Mouse (Mus musculus): ENCODE data around the gene Kmo. TPM values are rescaled to one million over a fixed set of nuclear protein-coding genes. Genes with fewer than 3 reads are reported as not detected.

Kmo gene
- polyA plus RNA-seq, 1 experiment from 2014 or later = 0.11 TPM

DNA sequence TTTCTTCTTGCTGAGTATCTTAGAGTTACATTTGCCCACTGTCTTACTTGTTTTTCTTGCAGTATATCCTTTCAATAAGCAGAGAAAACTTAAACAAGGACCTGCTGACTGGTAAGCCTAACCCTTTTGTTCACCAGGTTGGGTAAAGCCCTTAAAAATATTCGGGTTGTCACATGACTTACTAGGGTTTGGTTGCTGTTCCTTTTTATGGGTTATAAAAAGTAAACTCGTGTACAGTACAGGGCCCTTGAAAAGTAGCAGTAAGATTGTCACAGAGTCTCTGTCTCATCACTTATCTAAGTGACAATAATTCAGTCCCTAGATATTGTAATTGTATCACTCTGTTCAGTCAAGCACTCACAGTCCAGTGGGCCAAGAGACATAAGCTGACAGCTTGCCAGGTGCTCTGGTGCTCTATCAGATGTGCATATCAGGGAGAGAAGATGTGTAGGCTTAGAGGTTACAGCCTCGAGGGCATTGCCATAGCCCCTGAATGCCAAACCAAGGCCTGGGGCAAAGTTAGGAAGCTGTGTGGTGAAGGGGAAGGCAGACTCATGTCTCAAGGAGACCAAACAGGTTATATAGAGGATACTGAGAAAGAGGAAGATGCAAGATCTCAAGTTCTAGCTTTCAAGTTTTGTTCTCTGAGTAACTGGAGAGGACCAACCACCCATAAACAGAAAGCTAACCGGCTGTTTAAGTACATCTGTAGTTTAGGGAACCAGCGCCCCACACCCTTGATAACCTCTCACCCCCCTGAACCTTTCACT lies 23.5 kb downstream of the Kmo start:
- 66% methylated on average over 5 of the region's 5 CpGs for WGBS
- no peaks in the 10 kb centered on the region for H3K27me3 ChIP-seq (ENCODE audit: insufficient read depth, poor library complexity, severe bottlenecking)
- H3K36me3 ChIP-seq = no peaks in the 10 kb centered on the region
- no peak for DNase-seq (ENCODE audit: low spot score)
- no peaks in the 10 kb centered on the region for H3K4me1 ChIP-seq
- no peaks in the 10 kb centered on the region for H3K9me3 ChIP-seq
- H3K4me3 ChIP-seq = no peak overlapping the region
- no peak overlapping the region for H3K27ac ChIP-seq

DNA sequence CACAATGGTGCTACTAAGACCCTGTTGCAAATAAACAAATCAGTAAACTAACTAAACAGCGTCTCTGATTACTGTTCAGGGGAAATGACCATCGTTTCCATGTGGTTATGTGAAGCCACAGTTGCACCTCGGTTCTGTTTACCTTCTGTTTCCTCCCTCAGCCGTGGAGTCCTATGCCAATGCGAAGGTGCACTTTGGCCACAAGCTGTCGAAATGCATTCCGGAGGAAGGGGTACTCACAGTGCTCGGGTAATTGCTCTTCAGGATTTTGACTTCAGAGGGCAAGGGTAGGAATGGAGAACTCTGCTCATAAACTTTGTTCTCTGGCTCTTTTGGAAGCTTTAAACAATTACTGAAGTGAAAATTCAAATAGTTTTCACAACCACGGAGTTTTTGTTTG lies 26.8 kb downstream of the Kmo start:
- 71% methylated on average over 9 of the region's 9 CpGs for WGBS
- H3K4me3 ChIP-seq = no peak overlapping the region
- H3K4me1 ChIP-seq = no peaks in the 10 kb centered on the region
- no peaks in the 10 kb centered on the region for H3K36me3 ChIP-seq
- DNase-seq (ENCODE audit: low spot score) = no peak
- H3K27me3 ChIP-seq (ENCODE audit: insufficient read depth, poor library complexity, severe bottlenecking) = no peaks in the 10 kb centered on the region
- no peaks in the 10 kb centered on the region for H3K9me3 ChIP-seq
- H3K27ac ChIP-seq = no peak overlapping the region

DNA sequence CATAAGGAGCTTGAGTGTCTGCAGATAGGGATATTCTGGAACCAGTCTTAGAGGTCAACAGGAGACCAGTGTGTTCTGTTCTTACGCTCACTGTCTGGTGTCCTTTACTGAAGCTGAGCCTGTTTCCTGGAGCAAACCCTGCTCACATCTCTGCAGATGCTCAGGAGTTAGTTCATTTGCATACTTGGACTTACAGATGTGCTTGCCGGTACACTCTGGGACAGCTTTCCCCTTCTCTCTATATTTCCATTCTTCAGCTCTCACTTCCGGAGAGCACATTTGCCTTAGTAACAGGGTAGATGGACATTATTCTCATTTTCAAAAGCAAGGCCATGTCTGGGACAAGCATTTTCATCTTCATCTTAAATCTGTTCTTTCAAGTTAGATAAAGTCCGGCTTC lies 28.4 kb downstream of the Kmo start:
- Histone ChIP-seq H3K4me3 (no peak overlapping the region), H3K27me3 (ENCODE audit: insufficient read depth, poor library complexity, severe bottlenecking) (no peaks in the 10 kb centered on the region)
- WGBS = 85% methylated on average over 4 of the region's 4 CpGs

DNA sequence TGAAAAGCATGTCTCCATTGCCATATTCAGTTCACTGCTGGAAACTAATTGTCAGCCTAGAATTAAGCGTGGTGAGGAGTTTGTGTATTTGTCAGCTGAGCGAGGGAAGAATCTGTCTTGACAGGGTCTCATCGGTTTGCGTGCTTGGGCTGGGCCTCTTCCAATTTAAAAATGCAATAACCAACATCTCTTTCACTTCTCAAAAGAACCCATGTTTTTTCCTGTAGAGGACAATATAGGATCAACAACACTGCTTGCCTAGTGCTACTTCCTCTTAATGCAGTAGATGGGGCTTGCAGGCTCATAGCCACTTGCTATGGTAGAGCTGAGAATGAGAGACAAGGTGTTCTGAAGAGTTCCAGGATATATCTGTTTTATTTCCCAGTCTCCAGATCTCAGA lies 39.7 kb downstream of the Kmo start:
- H3K4me3 ChIP-seq = no peak overlapping the region
- WGBS = 91% methylated on average over 4 of the region's 4 CpGs

More for the DNA sequence above, 28.4 kb downstream of the Kmo start:
- Histone ChIP-seq H3K9me3 (no peaks in the 10 kb centered on the region), H3K36me3 (no peaks in the 10 kb centered on the region), H3K27ac (no peak overlapping the region), H3K4me1 (no peaks in the 10 kb centered on the region)
- no peak for DNase-seq (ENCODE audit: low spot score)

DNA sequence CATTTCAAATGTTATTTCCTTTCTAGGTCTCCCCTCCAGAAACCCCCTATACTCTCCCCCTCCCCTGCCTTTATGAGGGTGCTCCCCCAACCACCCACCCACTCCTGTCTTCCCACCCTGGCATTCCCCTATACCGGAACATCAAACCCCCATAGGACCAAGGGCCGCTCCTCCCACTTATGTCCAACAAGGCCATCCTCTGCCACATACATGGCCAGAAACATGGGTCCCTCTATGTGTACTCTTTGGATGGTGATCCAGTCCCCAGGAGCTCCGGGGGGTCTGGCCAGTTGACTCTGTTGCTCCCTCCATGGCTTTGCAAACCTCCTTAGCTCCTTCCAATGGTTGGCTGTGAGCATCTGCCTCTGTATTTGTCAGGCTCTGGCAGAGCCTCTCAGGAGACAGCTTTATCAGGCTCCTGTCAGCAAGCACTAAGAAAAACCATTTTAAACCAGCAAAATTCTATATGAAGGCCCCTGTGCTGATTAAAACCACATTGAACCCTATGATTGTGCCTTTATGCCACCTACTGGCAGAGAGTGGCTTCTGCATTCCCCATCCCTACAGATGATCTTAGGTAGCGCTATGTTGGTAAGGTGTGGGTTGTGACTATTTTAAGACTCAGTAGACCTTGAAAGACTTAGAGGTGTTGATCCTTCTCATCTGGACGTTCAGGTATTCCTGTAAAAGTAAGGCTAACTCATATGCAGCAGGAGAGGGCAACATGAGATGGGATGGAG lies 48.7 kb downstream of the Kmo start:
- Histone ChIP-seq H3K27me3 (ENCODE audit: insufficient read depth, poor library complexity, severe bottlenecking) (no peaks in the 10 kb centered on the region), H3K4me3 (no peak overlapping the region), H3K36me3 (no peaks in the 10 kb centered on the region), H3K27ac (no peak overlapping the region), H3K4me1 (no peaks in the 10 kb centered on the region), H3K9me3 (no peaks in the 10 kb centered on the region)
- no peak for DNase-seq (ENCODE audit: low spot score)
- whole genome bisulfite sequencing = 67% methylated on average over 5 of the region's 5 CpGs

More for the DNA sequence above, 39.7 kb downstream of the Kmo start:
- H3K27me3 ChIP-seq (ENCODE audit: insufficient read depth, poor library complexity, severe bottlenecking) = no peaks in the 10 kb centered on the region
- H3K4me1 ChIP-seq = no peaks in the 10 kb centered on the region
- no peak for DNase-seq (ENCODE audit: low spot score)
- no peak overlapping the region for H3K27ac ChIP-seq
- H3K36me3 ChIP-seq = no peaks in the 10 kb centered on the region
- H3K9me3 ChIP-seq = no peaks in the 10 kb centered on the region

DNA sequence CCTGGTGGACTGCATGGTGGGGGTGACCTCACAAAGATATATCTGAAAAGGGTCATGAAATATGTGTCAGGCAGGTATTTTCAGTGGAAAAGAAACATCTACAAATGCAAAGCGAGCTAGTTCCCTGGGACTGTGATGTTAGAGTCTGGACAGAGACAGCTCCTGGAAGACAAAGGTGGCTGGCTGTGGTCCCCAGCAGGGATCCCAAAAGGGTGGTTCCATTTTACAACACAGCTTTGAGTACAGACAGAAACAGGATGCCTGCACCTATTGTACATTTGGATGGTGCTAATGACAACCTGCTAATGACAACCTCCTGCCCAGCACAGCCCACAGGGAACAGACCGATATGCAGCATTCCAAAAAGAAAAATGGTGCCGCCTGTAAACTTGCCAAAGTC lies 49.3 kb downstream of the Kmo start:
- H3K27me3 ChIP-seq (ENCODE audit: insufficient read depth, poor library complexity, severe bottlenecking) = no peaks in the 10 kb centered on the region
- no peak overlapping the region for H3K4me3 ChIP-seq
- whole genome bisulfite sequencing = 93% methylated on average over 3 of the region's 3 CpGs
- no peak for DNase-seq (ENCODE audit: low spot score)
- H3K4me1 ChIP-seq = no peaks in the 10 kb centered on the region
- no peak overlapping the region for H3K27ac ChIP-seq
- no peaks in the 10 kb centered on the region for H3K9me3 ChIP-seq
- H3K36me3 ChIP-seq = no peaks in the 10 kb centered on the region

DNA sequence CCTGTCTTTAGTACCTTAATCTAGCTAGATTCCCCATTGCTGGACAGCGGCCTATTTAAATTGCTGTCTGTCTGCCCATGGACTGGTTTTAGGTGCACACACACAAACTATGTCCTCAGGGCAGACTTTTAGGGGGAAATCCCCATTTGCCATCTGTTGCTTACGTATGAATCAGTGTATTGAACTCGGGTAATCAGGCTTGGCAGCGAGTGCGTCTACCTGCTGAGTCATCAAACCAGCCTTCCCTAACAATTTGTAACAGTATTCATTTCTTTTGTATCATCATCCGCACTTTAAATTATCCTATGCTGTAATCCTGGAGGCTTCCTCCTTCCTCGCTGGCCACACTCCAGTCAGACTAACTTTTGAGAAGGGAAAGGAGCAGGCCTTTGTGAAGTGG lies 49.9 kb downstream of the Kmo start:
- H3K4me1 ChIP-seq = no peaks in the 10 kb centered on the region
- 87% methylated on average over 7 of the region's 7 CpGs for WGBS
- no peaks in the 10 kb centered on the region for H3K27me3 ChIP-seq (ENCODE audit: insufficient read depth, poor library complexity, severe bottlenecking)
- no peak overlapping the region for H3K4me3 ChIP-seq
- no peak for DNase-seq (ENCODE audit: low spot score)
- no peaks in the 10 kb centered on the region for H3K36me3 ChIP-seq
- no peak overlapping the region for H3K27ac ChIP-seq
- H3K9me3 ChIP-seq = no peaks in the 10 kb centered on the region

DNA sequence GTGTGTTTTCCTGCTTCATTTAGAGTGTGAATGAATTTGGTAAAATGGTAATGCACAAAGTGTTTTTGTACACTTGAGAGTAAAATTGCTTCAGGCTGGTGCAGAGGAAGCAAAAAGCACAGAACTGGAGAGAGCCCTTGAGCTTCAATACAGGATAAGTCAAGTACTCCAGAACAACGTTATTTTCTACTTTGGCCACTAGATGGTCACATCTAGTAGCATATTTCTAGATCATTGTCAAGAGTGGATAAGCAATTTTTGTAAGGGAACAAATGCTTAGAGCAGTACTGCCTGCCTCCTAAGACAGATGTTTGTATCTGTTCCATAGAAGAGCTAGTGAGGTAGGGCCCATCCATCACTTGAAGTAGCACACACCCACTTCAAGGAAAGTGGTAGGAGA lies 51.4 kb downstream of the Kmo start:
- WGBS = 23% methylated on average over 1 of the region's 1 CpGs
- Histone ChIP-seq H3K27ac (no peak overlapping the region), H3K9me3 (no peaks in the 10 kb centered on the region), H3K36me3 (no peaks in the 10 kb centered on the region), H3K4me3 (no peak overlapping the region), H3K4me1 (no peaks in the 10 kb centered on the region), H3K27me3 (ENCODE audit: insufficient read depth, poor library complexity, severe bottlenecking) (no peaks in the 10 kb centered on the region)
- no peak for DNase-seq (ENCODE audit: low spot score)

DNA sequence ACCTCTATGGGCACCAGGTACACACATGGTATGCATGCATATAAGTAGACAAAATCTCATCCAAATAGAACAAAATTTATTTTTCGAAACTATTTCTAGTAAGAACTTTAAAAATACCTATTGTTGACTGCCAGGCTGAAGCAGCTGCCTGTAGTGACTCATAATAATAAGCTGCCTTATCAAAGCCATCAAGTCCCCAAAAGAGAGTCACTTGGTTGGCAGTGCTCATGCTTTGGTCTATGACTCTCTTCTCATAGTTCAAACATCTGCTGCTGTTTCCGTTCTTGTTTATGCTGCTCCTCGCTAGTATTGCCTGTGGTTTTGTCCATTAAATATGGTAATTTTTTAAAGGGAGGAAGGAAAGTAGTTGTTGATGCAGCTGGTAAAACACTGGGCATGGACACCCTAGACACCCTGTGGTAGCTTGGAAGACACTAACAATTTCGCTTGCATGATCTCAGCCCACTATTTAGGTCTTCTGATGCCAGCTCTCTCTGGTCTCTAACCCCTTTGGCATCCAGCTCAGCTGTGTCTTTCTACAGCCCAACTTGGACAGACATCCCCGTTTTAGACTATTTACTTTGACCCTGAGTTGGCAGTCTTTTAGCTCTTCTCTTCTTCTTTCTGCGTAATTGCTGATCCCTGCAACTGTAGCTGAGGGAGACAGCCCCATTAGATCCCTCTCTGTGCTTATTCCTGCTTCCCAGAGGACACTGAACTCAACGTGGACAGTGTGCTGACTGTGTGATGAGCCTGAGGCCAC lies 53.6 kb downstream of the Kmo start:
- no peaks in the 10 kb centered on the region for H3K27me3 ChIP-seq (ENCODE audit: insufficient read depth, poor library complexity, severe bottlenecking)
- WGBS = 81% methylated on average over 7 of the region's 7 CpGs
- peak; percentile 51 for DNase-seq (ENCODE audit: low spot score)
- no peaks in the 10 kb centered on the region for H3K36me3 ChIP-seq
- H3K9me3 ChIP-seq = no peaks in the 10 kb centered on the region
- no peak overlapping the region for H3K27ac ChIP-seq
- no peaks in the 10 kb centered on the region for H3K4me1 ChIP-seq
- H3K4me3 ChIP-seq = no peak overlapping the region

DNA sequence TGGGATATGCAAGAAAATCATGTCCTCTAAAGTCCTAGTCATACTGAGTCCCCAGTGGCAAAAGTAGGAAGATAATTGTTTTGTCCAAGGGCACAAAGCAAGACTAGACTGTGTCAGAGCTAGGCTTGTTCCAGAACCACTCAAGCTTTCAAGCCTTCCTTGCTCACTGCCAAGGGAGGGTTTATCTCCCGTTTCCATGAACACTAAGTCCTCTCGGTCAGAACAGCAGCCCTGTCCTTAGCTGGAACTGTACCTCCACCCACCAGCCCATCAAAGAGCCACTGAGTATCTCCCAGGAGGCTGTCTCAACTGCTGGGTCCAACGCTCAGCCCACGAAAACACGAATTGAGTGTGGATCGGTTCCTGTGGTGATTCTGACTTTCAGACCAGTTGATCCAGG lies 54.9 kb downstream of the Kmo start:
- Histone ChIP-seq H3K27ac (no peak overlapping the region), H3K9me3 (no peaks in the 10 kb centered on the region), H3K36me3 (no peaks in the 10 kb centered on the region), H3K4me1 (no peaks in the 10 kb centered on the region), H3K27me3 (ENCODE audit: insufficient read depth, poor library complexity, severe bottlenecking) (no peaks in the 10 kb centered on the region), H3K4me3 (no peak overlapping the region)
- WGBS = 75% methylated on average over 6 of the region's 6 CpGs
- no peak for DNase-seq (ENCODE audit: low spot score)

DNA sequence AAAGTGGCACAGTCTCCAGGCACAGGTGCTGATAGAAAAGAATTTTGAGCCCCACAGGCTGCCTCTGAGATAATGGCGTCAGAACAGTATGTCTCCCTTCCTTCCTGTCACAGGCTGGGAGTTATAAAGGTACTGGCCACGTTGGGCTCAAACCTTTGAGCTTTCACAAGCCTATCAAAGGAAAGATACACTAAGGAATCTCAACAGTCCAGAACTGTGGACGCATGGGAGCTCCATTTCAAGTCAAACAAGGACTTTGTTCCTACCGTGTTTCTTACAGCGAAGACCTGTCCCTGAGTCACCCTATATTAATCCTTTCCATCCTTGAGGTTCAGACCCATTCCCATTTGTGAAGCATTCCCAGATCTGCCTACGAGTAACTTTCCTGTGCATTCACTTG lies 57.3 kb downstream of the Kmo start:
- H3K36me3 ChIP-seq = no peaks in the 10 kb centered on the region
- H3K27me3 ChIP-seq (ENCODE audit: insufficient read depth, poor library complexity, severe bottlenecking) = no peaks in the 10 kb centered on the region
- H3K4me3 ChIP-seq = no peak overlapping the region
- no peaks in the 10 kb centered on the region for H3K9me3 ChIP-seq
- H3K4me1 ChIP-seq = no peaks in the 10 kb centered on the region
- DNase-seq (ENCODE audit: low spot score) = no peak
- H3K27ac ChIP-seq = no peak overlapping the region
- 60% methylated on average over 6 of the region's 6 CpGs for WGBS

DNA sequence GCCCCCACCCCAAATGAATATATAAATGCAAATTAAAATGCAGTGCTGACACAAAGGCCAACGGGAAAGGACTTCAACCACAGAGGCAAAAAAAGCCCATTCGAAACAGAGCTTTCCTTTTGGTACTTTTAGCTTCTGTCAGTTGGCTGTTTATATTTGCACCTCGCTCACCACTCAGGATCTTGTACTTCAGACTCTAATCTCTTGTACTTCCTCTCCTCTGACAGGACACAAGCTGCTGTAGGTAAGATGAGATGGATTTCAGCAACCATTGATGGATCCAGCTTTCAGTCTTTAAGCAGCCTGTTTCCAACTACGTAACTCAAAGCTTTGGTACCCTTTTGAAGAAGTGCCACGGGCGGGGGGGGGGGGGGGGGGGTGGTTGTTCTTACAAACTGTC lies 60.8 kb downstream of the Kmo start:
- Histone ChIP-seq H3K36me3 (peaks cover 5% of the 10 kb centered on the region; the same call in 1 of the 2 replicates), H3K27me3 (ENCODE audit: insufficient read depth, poor library complexity, severe bottlenecking) (no peaks in the 10 kb centered on the region), H3K4me1 (no peaks in the 10 kb centered on the region), H3K27ac (no peak overlapping the region), H3K9me3 (no peaks in the 10 kb centered on the region), H3K4me3 (no peak overlapping the region)
- 55% methylated on average over 6 of the region's 6 CpGs for WGBS
- DNase-seq (ENCODE audit: low spot score) = no peak

DNA sequence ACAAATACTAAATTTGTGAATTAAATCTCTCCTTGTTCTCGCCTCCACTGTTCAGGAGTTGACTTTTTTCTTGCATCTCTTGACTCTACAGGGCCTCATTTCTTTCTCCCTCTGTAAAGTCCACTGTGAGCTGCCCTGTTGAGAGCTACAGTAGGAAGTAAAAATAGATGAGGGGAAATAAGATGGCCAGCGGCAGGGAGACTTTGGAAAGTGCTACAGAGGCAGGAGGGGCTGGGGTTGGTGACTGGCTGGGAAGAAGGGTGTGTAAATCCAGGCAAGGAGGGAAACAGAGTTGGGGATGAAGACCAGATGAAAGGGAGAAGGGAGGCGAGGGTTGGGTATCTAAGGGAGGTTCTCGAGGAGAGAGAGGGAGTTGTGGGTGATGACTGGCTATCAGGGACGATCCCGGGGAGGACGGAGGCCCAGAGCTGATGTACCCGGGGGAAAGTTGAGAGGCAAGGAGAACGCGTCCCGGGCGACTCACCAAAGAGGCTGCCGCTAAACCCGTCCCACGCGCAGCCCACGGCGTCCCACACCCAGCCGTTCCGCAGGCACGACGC lies 71.6 kb downstream of the Kmo start:
- Histone ChIP-seq H3K4me3 (peak overlapping the region; percentile 82), H3K36me3 (peaks cover 15% of the 10 kb centered on the region), H3K27ac (peak overlapping the region; percentile 98), H3K4me1 (peaks cover 25% of the 10 kb centered on the region), H3K9me3 (no peaks in the 10 kb centered on the region), H3K27me3 (ENCODE audit: insufficient read depth, poor library complexity, severe bottlenecking) (no peaks in the 10 kb centered on the region)
- WGBS = 1% methylated on average over 22 of the region's 22 CpGs
- DNase-seq (ENCODE audit: low spot score) = no peak
